Mouse (Mus musculus): ENCODE measurements around the gene Col5a1.

Col5a1 gene

GRCm38 (mm10) chr2:28039647-28040325 lies 153.6 kb downstream of the Col5a1 start:
- no peak for DNase-seq

GRCm38 (mm10) chr2:28040466-28040865 lies 154.2 kb downstream of the Col5a1 start:
- DNase-seq, result no peak

- no peak for DNase-seq
Measured at GRCm38 (mm10) chr2:28044920-28045598, 158.8 kb downstream of the Col5a1 start.

- DNase-seq, result no peak
Measured at GRCm38 (mm10) chr2:28046311-28046710, 160.1 kb downstream of the Col5a1 start.

GRCm38 (mm10) chr2:28047092-28047491 lies 160.9 kb downstream of the Col5a1 start:
- no peak for DNase-seq

GRCm38 (mm10) chr2:28059922-28060321 lies 173.7 kb downstream of the Col5a1 start:
- DNase-seq, result no peak

- DNase-seq, result no peak
Measured at GRCm38 (mm10) chr2:28063711-28064338, 177.6 kb downstream of the Col5a1 start.

GRCm38 (mm10) chr2:28064339-28065080 lies 178.3 kb downstream of the Col5a1 start:
- no peak for DNase-seq

- no peak for DNase-seq
Measured at GRCm38 (mm10) chr2:28065081-28065651, 178.9 kb downstream of the Col5a1 start.

- DNase-seq, result no peak
Measured at GRCm38 (mm10) chr2:28066686-28067085, 180.5 kb downstream of the Col5a1 start.

- DNase-seq, result no peak
Measured at GRCm38 (mm10) chr2:28067175-28067574, 180.9 kb downstream of the Col5a1 start.

- DNase-seq, result no peak
Measured at GRCm38 (mm10) chr2:28067821-28068536, 181.8 kb downstream of the Col5a1 start.

GRCm38 (mm10) chr2:28068537-28068878 lies 182.3 kb downstream of the Col5a1 start:
- no peak for DNase-seq

- no peak for DNase-seq
Measured at GRCm38 (mm10) chr2:28075616-28076187, 189.5 kb downstream of the Col5a1 start.

- DNase-seq, result no peak
Measured at GRCm38 (mm10) chr2:28084768-28085167, 198.5 kb downstream of the Col5a1 start, which contains the start of gene Fcnb. Fcnb (minus strand) TSS chr2:28084885.

- DNase-seq, result no peak
Measured at GRCm38 (mm10) chr2:28086112-28086511, 199.9 kb downstream of the Col5a1 start.

GRCm38 (mm10) chr2:28089095-28089494 lies 202.9 kb downstream of the Col5a1 start:
- DNase-seq, result no peak

Measured in kidney, adult 18-20 months (tissue).